Mouse (Mus musculus): Measurements from ENCODE around the gene Ctnna3.

DNA sequence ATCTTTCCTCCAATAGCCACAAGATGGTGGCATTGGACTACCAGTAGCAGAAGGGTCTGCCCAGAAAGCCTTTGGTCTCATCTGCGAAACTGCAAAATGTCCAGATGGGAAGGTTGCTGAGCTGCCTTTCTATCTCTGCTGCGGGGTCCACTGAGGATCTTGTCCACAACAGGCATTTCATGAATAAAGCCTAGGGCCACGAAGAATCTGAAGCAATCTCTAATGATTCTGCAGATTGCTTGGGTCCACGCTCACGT is 7.2 kb upstream of the Ctnna3 start:
- TF ChIP-seq CTCF (IDR thresholded peaks at IDR 0.05; ENCODE audit: borderline replicate concordance, extremely low read depth, insufficient read depth, insufficient read length): peak; percentile 44; the same call in 1 of the 2 replicates
- TF ChIP-seq POLR2A (IDR thresholded peaks at IDR 0.05; ENCODE audit: borderline replicate concordance, extremely low read depth, insufficient read depth, insufficient read length, poor library complexity, severe bottlenecking): no peak

Data from brain, embryonic 14.5 days (tissue).